ENCODE assay signal across 8 mouse cellular contexts in genomic region chr17:78455114-78455513, GRCm38 (mm10). TPM values are rescaled to one million over a fixed set of nuclear protein-coding genes. Genes with fewer than 3 reads are reported as not detected.
DNase-seq lines count a peak whose midpoint lies in the region; ATAC-seq and TF ChIP-seq lines count a peak whose summit lies in the region.

No protein-coding gene starts in this region.

- peak; percentile 92 for ATAC-seq in Patski
- peak; percentile 69; the same call in 1 of the 2 replicates for ATAC-seq in forebrain, embryonic 12.5 days (ENCODE audit: low FRiP score)

- intact Hi-C loops in heart, postnatal 36 days (cut with DNase I) = loop anchor here (1.0 to 10.0 kb wide), 2 partner anchors 258 to 410 kb away; no protein-coding TSS in a partner anchor

- no peaks in the 10 kb centered on the region for H3K9me3 ChIP-seq in forebrain, embryonic 12.5 days

- peak; percentile 96 for TF ChIP-seq CTCF in Patski (IDR thresholded peaks at IDR 0.05)

- POLR2A ChIA-PET in Patski (lab: Charles Lee) = interaction anchor here (1.0 kb wide), 1 partner anchor 250 kb away, joined by 3 read pairs; no protein-coding TSS in a partner anchor

- H3K27ac ChIP-seq in forebrain, embryonic 12.5 days = no peak overlapping the region

- H3K4me1 ChIP-seq in forebrain, embryonic 12.5 days = peaks cover 8% of the 10 kb centered on the region

- in situ Hi-C loops in Patski (cut with MboI; ENCODE audit: low pct_unique_long_range_greater_than_20kb) = loop anchor here (10.0 kb wide), 1 partner anchor 410 kb away; no protein-coding TSS in a partner anchor

- H3K36me3 ChIP-seq in forebrain, embryonic 12.5 days (replicated peaks) = no peaks in the 10 kb centered on the region

- H3K9ac ChIP-seq in forebrain, embryonic 12.5 days = no peak overlapping the region

- no peak for DNase-seq in Patski (ENCODE audit: low read depth, low spot score)
- DNase-seq in c-Kit-positive CD71-positive TER-119-negative erythroid progenitor cells, embryonic 14.5 days (ENCODE audit: low read depth) = peak; percentile 55
- DNase-seq in heart, postnatal 36 days = peak; percentile 77 to 88
- DNase-seq in layer of hippocampus, postnatal 10 days (ENCODE audit: low spot score in 2 of 2) = peak; percentile 62 to 76
- peak; percentile 62 to 81 for DNase-seq in lung, postnatal 4 days
- peak; percentile 70 for DNase-seq in right cerebral cortex, postnatal 4 days
- DNase-seq in yolk sac, embryonic 10.5 days (ENCODE audit: low spot score) = peak; percentile 56

- no peak overlapping the region for H3K4me2 ChIP-seq in forebrain, embryonic 12.5 days

- 38% methylated on average over 11 of the region's 11 CpGs for WGBS in forebrain, embryonic 12.5 days

- CTCF ChIA-PET in Patski (lab: Charles Lee) = interaction anchor here (0.7 to 2.5 kb wide), 16 partner anchors 9 to 259 kb away, joined by 3 to 9 read pairs (median 3); no protein-coding TSS in a partner anchor

- no peak overlapping the region for H3K4me3 ChIP-seq in forebrain, embryonic 12.5 days (replicated peaks)

- no peaks in the 10 kb centered on the region for H3K27me3 ChIP-seq in Patski
- no peaks in the 10 kb centered on the region for H3K27me3 ChIP-seq in forebrain, embryonic 12.5 days

RNA-seq across cellular contexts. Expression of gene Fez2, which starts 37.2 kb away (rescaled TPM):
- 86.4 TPM for polyA plus RNA-seq in Patski (2021)
- polyA plus RNA-seq in forebrain, embryonic 12.5 days (2016; fragmentation: Nextera tagmentation; extraction: Ambion mirVana) = 29.2 and 36.2 TPM in 2 replicates
- 10 to 100 TPM; 70.5 to 81.7 TPM for total RNA-seq in heart, postnatal 36 days (2021)
- total RNA-seq in layer of hippocampus, postnatal 10 days (2021) = 10 to 100 TPM; 38.2 to 40.4 TPM

RNA-seq across cellular contexts. Expression of gene Vit, which starts 52.8 kb away (rescaled TPM):
- 95.0 TPM for polyA plus RNA-seq in Patski (2021)
- 11.6 TPM in 2 replicates for polyA plus RNA-seq in forebrain, embryonic 12.5 days (2016; fragmentation: Nextera tagmentation; extraction: Ambion mirVana)
- total RNA-seq in heart, postnatal 36 days (2021) = 1 to 10 TPM; 1.1 to 1.5 TPM
- 1 to 10 TPM; 8.4 to 9.0 TPM for total RNA-seq in layer of hippocampus, postnatal 10 days (2021)
